Mouse (Mus musculus) bone marrow macrophage, adult 2 months (primary cell): ENCODE measurements around the gene 1700066M21Rik.

Experiments used
- CTCF ChIP-seq: IDR thresholded peaks from 2 replicates; pipeline ENCODE4 v1.5.1; 2012; ENCODE audit warnings: low read depth, mild to moderate bottlenecking, low read length, moderate library complexity
- POLR2A ChIP-seq: IDR thresholded peaks from 2 replicates; pipeline ENCODE4 v1.6.1; 2012; ENCODE audit warnings: mild to moderate bottlenecking, low read depth, low read length, borderline replicate concordance

- TF ChIP-seq POLR2A (no peak), CTCF (no peak)
Measured at GRCm38 (mm10) chr1:57387876-57388275, 10.5 kb downstream of the 1700066M21Rik start.
